Mouse (Mus musculus) lung, postnatal 36 days (tissue): Measurements from ENCODE around the gene Depdc5.
"Not testable (repeated sequence)": the region's sequence is repeated elsewhere in the genome, so short reads cannot be mapped to it uniquely, and the experiment has no call there.

Experiments
- DNase-seq: peaks from one replicate; pipeline ENCODE4 v3.0.0; 2022; ENCODE audit warnings: mixed read lengths

The Depdc5 gene

DNA sequence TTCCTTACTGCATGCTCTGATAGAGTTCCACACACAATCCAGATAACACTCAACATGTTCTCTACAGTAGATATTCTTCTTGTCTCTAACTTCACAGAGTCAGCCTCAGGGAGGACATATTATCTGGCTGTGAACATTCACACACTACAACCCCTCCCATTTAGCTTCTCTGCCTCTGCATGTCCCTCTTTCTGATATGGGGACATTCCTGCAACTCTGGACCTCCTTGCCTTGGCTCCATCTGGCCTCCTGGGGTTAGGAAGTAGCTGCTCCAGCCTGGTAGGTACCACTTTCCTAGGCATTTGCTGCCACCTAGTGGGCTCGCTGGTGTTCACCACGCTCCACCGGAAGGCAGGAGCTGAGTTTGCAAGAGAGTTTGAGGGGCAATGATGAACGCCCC lies 169.6 kb downstream of the Depdc5 start:
- DNase-seq = peak; percentile 85

DNA sequence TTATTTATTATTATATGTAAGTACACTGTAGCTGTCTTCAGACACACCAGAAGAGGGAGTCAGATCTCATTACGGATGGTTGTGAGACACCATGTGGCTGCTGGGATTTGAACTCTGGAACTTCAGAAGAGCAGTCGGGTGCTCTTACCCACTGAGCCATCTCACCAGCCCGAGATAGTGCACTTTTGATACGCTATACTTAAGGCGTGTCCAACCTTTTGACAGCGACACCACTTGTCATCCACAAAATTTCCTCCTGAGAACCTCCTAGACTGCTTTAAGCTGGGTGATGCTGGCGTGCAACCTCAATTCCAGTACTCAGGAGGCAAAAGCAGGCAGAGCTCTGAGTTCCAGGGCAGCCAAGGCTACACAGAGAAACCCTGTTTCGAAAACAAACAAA lies 170.1 kb downstream of the Depdc5 start:
- not testable (repeated sequence) for DNase-seq

DNA sequence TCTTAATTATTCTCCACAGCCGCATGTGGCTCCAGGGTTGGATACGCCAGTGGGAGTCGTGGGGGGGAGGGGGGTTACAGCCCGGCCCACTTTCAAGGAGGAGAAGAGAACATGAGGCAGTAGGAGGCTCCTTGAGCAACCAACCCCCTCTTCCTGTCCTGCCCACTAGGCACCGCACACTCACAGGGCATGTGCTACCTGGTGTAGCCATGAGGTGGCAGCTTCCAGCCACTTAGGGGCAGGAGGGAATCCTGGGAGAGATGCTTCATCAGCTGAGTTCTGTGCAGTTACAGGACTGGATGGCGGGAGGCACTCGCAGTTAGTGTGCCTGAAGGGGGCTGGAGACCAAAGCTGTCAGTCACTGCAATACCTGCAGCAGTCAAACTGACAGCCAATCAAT lies 170.6 kb downstream of the Depdc5 start:
- no peak for DNase-seq

DNA sequence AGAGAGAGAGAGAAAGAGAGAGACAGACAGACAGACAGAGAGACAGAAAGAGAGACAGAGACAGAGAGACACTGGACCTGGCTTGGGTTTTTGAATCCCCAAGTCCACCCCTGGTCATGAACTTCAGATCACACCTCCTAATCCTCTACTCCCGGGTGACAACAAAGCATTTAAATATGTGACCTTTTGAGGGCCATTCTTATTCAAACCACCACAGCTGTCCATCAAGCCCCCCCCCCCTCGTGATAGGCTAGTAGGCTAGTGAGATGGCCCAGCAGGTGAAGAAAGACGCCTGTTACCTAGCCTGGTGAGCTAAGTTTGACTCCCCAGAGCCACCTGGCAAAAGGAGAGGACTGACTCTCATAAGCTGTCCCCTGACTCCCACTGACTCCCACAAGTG lies 171.4 kb downstream of the Depdc5 start:
- no peak for DNase-seq

DNA sequence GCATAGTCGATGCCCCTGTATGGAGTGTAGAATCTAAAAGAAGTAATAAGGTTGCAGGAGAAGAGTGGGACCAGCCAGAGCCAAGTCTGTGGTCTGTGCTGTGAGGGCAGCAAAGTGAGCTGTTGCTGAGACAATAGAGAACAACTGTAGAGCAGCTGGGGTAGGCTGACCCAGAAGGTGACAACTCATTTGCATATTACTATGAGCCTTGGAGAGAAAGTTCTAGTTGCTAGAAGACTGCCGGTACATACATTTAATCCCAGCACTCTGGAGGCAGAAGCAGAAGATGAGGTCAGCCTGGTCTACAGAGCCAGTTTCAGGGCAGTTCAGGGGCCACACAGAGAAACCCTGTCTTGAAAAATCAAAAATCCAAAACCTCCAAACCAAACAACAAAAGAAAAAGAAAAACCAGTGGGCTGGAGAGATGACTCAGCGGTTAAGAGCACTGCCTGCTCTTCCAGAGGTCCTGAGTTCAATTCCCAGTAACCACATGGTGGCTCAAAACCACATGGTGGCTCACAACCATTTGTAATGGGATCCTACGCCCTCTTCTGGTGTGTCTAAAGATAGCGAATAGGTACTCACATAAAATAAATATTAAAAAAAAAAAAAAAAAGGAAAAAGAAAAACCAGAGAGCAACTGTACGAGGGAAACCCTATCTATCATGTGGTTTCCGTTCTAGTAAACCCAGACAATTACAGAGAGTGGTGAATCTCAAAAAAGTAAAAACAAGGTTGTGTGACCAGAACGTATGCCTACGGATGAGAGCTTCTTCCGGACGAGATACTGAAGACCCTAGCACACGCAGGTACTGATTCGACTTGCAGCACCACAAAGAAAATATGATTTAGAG lies 175.4 kb downstream of the Depdc5 start:
- DNase-seq = no peak

DNA sequence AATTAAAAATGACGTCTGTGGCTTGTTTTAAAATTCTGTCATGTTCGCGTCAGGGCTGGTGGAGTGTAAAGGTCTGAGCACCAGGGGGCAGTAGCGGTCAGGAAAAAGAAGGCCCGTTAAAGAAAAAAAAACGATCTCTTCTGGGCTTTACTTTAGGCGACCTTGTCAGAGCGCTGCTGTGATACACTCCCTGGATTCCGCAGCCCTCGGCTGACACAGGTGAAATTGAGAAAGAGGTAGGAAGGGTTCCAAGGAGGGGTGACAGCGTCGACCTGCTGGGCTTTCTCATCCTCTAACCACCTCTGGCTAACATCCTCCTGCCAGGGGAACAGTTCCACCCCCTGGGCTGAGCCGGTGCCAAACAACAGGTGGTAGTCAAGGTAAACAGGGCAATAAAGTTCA lies 176.0 kb downstream of the Depdc5 start:
- peak; percentile 81 for DNase-seq

DNA sequence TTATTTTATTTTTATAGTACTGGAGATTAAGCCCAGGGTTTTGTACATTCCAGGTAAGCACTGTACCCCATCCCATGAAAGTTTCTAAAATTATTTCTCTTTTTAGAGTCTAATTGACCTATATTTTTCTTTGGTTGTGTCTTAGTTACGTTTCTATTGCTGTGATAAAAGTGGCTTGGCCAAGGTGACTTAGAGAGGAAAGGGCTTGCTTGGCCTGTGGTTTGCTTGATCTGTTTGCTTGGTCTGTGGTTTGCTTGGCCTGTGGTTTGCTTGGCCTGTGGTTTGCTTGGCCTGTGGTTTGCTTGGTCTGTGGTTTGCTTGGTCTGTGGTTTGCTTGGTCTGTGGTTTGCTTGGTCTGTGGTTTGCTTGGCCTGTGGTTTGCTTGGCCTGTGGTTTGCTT lies 177.2 kb downstream of the Depdc5 start:
- not testable (repeated sequence) for DNase-seq

DNA sequence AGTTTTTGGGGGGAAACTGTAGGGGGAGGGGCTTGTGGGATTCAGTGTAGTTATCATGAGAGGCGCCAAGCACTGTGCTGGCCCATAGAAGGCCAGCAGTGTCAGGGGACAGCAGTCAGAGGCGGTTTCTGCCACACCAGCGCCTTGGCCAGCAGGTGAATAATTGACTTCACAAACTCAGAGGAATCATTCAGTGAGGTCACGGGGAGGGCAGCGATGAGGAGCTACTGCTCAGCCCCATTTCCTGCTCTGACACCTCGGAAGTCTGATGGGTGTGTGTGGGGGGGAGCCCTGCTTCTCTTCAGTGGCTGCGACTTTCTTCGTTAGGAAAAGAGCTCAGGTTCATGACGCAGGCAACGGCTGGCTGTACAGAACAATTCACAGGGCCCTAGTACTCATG lies 179.9 kb downstream of the Depdc5 start:
- no peak for DNase-seq
